Mouse (Mus musculus) layer of hippocampus, adult 2 months (tissue): ENCODE data around the gene Slc10a4. TPM values are rescaled to one million over a fixed set of nuclear protein-coding genes. Genes with fewer than 3 reads are reported as not detected.
"Not testable (repeated sequence)": the region's sequence is repeated elsewhere in the genome, so short reads cannot be mapped to it uniquely, and the experiment has no call there.

ENCODE experiments used
- DNase-seq, 2 experiments: peaks; one replicate each; pipeline ENCODE4 v3.0.0; 2022; ENCODE audit warnings: low spot score in 2 of 2
- H3K27ac ChIP-seq: fragments of 200-600 bp; 2 replicates; pipeline ENCODE4 v1.8.1; 2022
- H3K4me3 ChIP-seq: fragments of 200-600 bp; 2 replicates; pipeline ENCODE4 v1.8.1; 2022; ENCODE audit warnings: mild to moderate bottlenecking
- CTCF ChIP-seq: fragments of 200-600 bp; conservative IDR thresholded peaks from 2 replicates; pipeline ENCODE4 v1.8.1; 2022; ENCODE audit warnings: antibody characterized with exemption, mild to moderate bottlenecking, moderate library complexity
- total RNA-seq, 2 experiments: library from RNA; stranded (reverse); gene quantifications; 2 replicates each; pipeline ENCODE4 v1.2.3; 2021

Gene Slc10a4
- total RNA-seq, 2 experiments from 2014 or later, result 0.23 to 0.86 TPM

DNA sequence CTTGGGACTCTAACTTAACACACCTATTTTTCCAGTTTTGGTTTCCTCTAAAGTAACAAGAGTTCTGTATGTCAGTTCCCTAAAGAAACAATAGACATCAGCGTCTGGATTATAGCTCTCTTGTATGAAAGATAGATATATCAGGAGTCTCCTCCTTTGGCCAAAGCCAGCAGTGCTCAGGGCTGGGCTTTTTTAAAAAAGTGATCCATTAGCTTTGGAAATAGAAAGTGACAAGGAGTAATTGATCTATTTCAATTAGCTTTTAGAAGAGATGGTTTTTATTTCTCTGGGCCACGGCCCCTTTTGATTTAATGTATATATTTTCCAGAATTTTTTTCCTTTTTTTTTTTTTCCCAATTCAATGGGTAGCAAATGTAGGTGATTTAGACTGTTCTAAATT lies 11.8 kb upstream of the Slc10a4 start:
- H3K27ac ChIP-seq, result no peak overlapping the region
- no peak for TF ChIP-seq CTCF
- DNase-seq, result no peak
- H3K4me3 ChIP-seq, result no peak overlapping the region

DNA sequence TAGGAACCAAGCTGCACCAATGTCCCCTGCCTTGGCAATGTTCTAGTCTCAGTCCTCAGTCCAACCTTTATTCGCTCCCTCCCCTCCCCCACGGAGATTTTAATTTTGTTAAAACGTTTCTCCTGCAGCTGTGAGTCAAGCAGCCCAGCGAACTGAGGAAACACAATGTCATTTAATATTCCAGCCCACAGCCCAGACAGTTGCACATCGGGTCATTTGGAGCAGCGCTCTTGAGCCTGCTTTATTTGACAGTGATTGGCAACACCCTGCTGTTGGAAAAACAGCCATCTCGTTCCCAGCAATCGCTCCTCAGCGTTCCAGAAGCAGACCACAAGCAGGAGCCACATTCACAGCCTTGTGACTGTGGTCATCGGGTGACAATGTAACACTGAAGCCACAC lies 11.3 kb upstream of the Slc10a4 start:
- no peak for TF ChIP-seq CTCF
- DNase-seq, result no peak
- no peak overlapping the region for H3K4me3 ChIP-seq
- H3K27ac ChIP-seq, result no peak overlapping the region

DNA sequence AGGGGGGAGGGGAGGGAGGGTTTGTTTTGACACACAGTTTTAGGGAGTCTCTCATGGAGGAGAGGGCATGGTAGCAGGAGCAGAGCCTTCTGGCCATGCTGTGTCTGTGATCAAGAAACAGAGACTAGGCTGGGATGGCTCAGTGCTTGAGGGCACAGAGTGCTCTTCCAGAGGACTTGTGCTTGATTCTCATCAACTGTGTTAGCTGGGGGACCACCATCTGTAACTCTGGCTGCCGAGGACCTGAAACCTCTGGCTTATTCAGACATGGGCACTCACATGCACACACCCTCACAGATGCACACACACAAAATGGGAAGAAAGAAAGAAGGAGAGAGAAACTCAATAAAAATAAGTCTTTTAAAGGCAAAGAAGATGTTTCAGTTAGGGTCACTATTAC lies 8.1 kb upstream of the Slc10a4 start:
- not testable (repeated sequence) for H3K4me3 ChIP-seq, DNase-seq, H3K27ac ChIP-seq

DNA sequence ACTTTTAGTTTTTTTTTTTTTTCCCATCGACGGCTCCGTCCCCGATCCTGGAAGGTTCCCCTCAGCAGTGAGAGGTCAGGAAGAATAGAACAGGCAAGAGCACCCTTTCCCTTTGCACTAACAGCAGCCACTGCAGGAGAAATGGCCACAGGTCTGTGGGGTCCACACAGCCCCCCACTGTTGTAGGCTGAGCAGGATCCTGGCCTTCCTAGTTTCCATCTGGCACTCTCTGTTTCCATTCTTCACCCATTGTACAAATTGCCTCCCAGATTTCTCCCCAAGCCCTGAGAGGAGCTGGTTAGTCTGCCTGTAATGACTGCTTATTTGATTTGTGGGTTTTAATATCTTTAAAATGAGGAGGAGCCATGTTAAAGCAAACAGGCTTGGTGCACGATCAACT lies 2.6 kb upstream of the Slc10a4 start:
- Histone ChIP-seq H3K4me3 (no peak overlapping the region), H3K27ac (no peak overlapping the region)
- TF ChIP-seq CTCF, result no peak
- no peak for DNase-seq

DNA sequence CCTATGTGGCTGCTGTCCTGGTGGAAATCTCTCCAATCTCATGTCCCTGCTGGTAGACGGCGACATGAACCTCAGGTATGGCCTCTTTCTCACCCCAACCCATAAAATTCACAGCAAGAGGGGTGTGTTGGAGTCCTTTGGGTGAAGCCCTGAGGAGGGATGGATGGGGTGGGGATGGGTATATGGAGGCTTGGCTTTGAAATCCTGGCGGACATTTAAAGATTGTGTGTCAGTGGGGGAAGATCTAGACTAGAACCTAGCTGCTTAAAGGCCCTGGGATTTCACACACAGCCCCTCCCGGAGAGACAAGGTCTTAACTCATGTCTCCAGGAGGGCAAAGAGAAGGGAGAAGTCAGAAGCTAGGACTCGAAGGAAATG lies 888 bp downstream of the Slc10a4 start:
- H3K27ac ChIP-seq, result no peak overlapping the region
- no peak for DNase-seq
- no peak for TF ChIP-seq CTCF
- no peak overlapping the region for H3K4me3 ChIP-seq

DNA sequence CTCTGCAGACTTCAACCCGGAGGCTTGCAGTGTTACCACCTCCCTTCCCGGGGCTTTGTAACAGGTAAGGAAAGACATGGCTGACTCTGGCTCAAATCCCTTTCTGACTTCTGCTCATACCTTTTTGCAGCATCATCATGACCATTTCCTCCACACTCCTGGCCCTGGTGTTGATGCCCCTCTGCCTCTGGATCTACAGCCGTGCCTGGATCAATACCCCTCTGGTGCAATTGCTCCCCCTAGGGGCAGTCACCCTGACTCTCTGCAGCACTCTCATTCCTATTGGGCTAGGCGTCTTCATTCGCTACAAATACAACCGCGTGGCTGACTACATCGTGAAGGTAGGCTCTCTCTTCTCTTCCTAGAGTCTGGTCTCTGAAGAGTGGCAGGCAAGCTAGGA lies 1.5 kb downstream of the Slc10a4 start:
- not testable (repeated sequence) for H3K27ac ChIP-seq, H3K4me3 ChIP-seq, DNase-seq
- TF ChIP-seq CTCF, result peak; percentile 64

DNA sequence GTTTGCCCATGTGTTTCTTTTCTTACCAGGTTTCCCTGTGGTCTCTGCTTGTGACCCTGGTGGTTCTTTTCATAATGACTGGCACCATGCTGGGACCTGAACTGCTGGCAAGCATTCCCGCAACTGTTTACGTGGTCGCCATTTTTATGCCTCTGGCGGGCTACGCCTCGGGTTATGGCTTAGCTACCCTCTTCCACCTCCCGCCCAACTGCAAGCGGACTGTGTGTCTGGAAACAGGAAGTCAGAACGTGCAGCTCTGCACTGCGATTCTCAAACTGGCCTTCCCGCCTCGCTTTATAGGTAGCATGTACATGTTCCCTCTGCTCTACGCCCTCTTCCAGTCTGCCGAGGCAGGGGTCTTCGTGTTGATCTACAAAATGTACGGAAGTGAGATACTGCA lies 5.1 kb downstream of the Slc10a4 start:
- DNase-seq, H3K27ac ChIP-seq: not testable (repeated sequence)

DNA sequence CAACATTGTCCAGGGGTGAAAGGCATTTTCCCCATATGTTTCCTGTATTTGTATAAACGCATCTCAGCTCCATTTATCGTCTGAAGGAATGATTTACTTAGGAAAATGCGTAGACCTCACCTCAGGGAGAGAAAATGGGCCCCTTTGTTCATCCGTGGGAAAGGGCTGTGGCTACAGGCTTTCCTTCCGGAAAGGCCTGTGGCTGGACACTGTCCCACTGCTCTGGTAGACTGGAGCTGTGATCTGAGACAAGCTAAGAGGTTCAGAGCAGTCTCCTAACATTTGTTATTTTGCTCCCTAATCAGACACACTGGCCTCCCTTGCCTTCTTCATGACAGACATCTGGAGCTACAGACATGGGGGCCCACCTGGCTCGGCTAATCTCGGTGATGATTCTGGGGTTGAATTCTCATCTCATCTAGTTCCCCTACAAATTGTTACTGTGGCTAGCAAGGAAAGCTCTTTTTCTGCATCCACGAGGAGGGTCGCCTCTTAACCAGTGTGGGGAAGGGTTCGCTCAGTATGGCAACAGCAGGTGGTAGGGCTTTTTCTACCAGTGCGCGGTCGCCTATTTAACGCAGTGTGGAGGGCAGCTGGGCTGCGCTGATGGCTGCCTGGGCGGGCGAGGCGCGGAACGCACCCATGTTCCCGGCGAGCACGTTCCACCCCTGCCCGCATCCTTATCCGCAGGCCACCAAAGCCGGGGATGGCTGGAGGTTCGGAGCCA lies 6.4 kb downstream of the Slc10a4 start:
- not testable (repeated sequence) for H3K27ac ChIP-seq, DNase-seq, H3K4me3 ChIP-seq

More for the DNA sequence above, 5.1 kb downstream of the Slc10a4 start:
- H3K4me3 ChIP-seq, result not testable (repeated sequence)

DNA sequence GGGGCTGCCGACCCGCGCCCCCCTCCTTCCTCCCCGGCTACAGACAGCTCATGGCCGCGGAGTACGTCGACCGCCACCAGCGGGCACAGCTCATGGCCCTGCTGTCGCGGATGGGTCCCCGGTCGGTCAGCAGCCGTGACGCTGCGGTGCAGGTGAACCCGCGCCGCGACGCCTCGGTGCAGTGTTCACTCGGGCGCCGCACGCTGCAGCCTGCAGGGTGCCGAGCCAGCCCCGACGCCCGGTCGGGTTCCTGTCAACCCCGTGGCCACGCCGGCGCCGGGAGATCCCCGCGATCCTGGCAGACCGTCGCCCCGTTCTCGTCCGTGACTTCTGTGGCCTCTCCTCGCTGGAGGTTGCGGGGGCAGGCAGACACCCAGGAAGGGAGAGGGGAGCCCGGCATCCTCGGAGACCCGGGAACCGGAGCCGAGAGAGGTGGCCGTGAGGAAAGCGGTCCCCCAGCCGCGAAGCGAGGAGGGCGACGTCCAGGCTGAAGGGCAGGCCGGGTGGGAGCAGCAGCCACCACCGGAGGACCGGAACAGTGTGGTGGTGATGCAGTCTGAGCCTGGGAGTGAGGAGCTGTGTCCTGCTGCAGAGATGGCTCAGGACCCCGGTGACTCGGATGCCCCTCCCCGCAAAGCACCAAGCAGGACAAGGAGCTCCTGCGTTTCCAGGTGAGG lies 7.1 kb downstream of the Slc10a4 start:
- not testable (repeated sequence) for H3K4me3 ChIP-seq, DNase-seq, H3K27ac ChIP-seq

DNA sequence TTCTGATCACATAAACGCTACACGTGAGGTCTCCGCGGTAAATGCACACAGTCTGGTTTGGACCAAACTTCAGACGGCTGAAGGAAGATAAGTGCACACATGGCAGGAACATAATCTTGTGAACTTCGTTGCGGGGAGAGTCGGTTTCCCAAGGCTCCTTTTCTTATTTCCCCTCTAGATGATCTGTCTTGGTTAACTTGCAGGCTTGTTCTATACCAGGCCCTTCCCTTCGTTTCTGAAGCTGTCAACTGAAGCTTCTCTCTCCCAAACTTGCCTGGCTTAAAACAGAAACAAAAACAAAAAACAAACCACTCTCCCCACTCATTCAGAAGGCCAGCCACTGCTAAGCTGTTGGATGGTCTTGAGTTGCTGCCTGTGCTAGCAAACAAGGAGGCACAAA lies 8.1 kb downstream of the Slc10a4 start:
- Histone ChIP-seq H3K27ac (no peak overlapping the region), H3K4me3 (no peak overlapping the region)
- no peak for TF ChIP-seq CTCF
- DNase-seq, result no peak

DNA sequence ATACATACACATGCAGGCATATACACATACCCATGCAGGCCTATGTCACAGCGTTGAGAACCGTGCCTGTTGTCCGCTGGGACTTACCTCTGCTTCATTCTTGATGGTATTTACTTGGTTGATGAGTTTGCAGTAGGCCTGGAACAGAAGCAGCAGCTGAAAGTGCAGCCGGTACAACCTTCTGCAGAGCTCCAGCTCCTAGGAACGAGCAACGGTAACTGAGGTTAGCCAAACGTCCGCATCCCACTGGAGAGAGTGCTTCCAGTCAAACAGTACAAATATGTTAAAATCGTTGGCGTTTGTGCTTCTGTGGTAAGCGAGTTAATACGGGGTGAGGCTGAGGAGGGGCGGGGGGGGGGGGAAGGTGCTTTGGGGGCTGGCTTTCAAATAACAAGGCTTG lies 17.1 kb downstream of the Slc10a4 start:
- no peak for DNase-seq
- no peak for TF ChIP-seq CTCF
- H3K27ac ChIP-seq, result no peak overlapping the region
- H3K4me3 ChIP-seq, result no peak overlapping the region

DNA sequence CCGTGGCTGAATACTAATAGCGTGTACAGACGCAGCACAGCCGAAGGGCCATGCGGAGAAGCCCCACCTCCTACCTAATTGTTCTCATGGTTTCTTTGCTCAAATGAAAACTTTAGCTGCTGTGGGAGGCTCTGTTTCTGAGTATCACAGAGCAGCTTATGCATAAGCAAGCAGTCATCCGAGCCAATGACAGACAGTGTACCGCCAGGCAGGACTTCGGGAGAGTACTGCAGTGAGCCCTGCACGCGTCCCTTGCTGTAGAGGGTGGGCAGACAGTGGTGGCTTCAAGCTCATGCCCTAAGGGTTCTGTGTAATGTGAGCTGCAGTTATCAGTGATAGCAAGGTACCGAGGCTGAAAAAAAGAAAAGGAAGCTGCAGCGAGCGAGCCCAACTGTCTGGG lies 22.0 kb downstream of the Slc10a4 start:
- H3K4me3 ChIP-seq, result no peak overlapping the region
- no peak for DNase-seq

DNA sequence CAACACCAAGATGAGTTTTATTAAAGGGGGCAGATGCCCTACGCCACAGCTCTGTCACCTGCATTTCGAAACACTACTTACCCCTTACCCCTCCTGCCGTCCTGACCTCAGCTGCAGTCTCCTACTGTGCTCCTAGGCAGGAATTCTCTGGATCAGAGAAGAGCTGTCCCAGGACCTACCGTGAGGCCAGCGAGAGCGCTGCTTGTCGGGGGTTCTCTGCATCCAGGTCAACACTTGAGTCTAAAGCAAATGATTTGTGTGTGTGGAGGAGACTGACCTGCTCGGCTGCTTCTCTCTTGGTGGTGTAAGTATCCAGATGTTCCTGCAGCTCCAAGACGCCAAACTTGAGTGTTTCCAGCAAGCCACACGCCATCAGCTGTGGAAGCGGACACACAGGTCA lies 25.8 kb downstream of the Slc10a4 start:
- no peak for TF ChIP-seq CTCF
- no peak overlapping the region for H3K27ac ChIP-seq
- H3K4me3 ChIP-seq, result no peak overlapping the region

More for the DNA sequence above, 22.0 kb downstream of the Slc10a4 start:
- no peak overlapping the region for H3K27ac ChIP-seq
- no peak for TF ChIP-seq CTCF

DNA sequence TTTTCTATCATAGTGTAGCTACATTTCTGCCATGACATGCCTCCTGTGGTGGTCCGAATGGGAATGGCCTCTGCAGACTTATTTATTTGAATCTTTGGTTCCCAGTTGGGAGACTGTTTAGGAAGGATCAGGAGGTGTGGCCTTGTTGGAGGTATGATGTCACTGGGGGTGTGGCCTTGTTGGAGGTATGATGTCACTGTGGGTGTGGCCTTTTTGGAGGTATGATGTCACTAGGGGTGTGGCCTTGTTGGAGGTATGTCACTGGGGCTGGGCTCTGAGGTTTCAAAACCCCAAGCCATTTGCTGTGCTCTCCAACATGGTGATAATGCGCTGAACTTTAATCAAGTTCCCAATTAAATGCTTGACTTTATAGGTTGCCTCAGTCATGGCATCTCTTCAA lies 37.4 kb downstream of the Slc10a4 start:
- DNase-seq, result no peak
- no peak overlapping the region for H3K27ac ChIP-seq
- TF ChIP-seq CTCF, result no peak
- no peak overlapping the region for H3K4me3 ChIP-seq

More for the DNA sequence above, 25.8 kb downstream of the Slc10a4 start:
- DNase-seq, result no peak
